Mouse (Mus musculus): ENCODE results near the gene Akna. TPM values are rescaled to one million over a fixed set of nuclear protein-coding genes. Genes with fewer than 3 reads are reported as not detected.

Akna gene
- polyA plus RNA-seq, 1 experiment from 2014 or later: 6.1 TPM

DNA sequence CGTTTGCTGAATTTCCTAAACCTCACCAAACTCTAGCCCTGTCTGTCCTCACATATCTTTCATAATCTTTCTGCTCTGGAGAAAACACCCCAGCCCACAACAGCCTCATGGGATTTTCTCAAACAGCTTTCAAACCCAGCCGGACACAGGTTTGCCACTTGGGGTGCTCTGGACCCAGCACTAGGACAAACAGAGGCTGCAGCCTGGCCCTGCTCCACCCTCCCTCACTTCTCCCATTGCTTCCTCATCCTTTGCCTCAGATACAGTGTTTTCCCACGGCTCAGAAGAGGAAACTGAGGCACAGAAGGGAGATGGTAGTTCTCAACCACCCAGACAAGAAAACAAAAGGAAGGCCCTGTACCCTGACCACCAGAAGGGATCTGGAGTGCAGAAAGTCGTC lies 2.5 kb upstream of the Akna start:
- H3K27ac ChIP-seq (replicated peaks; ENCODE audit: low read depth, low read length): no peak overlapping the region
- no peaks in the 10 kb centered on the region for H3K36me3 ChIP-seq (ENCODE audit: control insufficient read depth, insufficient read depth, low read length)
- H3K9ac ChIP-seq (replicated peaks; ENCODE audit: low read length): no peak overlapping the region
- H3K4me3 ChIP-seq (replicated peaks; ENCODE audit: low read depth, low read length): no peak overlapping the region
- no peaks in the 10 kb centered on the region for H3K27me3 ChIP-seq (ENCODE audit: control insufficient read depth, insufficient read depth, low read length)
- DNase-seq (no peak), ATAC-seq (ENCODE audit: low FRiP score, low TSS enrichment) (no peak)
- no peaks in the 10 kb centered on the region for H3K9me3 ChIP-seq (ENCODE audit: control insufficient read depth, low read length)
- 62% methylated on average over 4 of the region's 4 CpGs for WGBS
- no peak overlapping the region for H3K4me2 ChIP-seq (ENCODE audit: low read length)
- H3K4me1 ChIP-seq (ENCODE audit: control insufficient read depth, insufficient read depth, low read length): peaks cover 44% of the 10 kb centered on the region

- no peak for ATAC-seq (ENCODE audit: low FRiP score, low TSS enrichment)
- no peaks in the 10 kb centered on the region for H3K27me3 ChIP-seq (ENCODE audit: control insufficient read depth, insufficient read depth, low read length)
- H3K36me3 ChIP-seq (ENCODE audit: control insufficient read depth, insufficient read depth, low read length): no peaks in the 10 kb centered on the region
- no peak overlapping the region for H3K4me2 ChIP-seq (ENCODE audit: low read length)
- H3K4me3 ChIP-seq (replicated peaks; ENCODE audit: low read depth, low read length): no peak overlapping the region
- no peak overlapping the region; the same call in 1 of the 2 replicates for H3K27ac ChIP-seq (replicated peaks; ENCODE audit: low read depth, low read length)
- H3K9ac ChIP-seq (replicated peaks; ENCODE audit: low read length): no peak overlapping the region
- peak; percentile 52 for DNase-seq
- no peaks in the 10 kb centered on the region for H3K9me3 ChIP-seq (ENCODE audit: control insufficient read depth, low read length)
- WGBS: 13% methylated on average over 7 of the region's 7 CpGs
- H3K4me1 ChIP-seq (ENCODE audit: control insufficient read depth, insufficient read depth, low read length): peaks cover 44% of the 10 kb centered on the region
Measured at GRCm38 (mm10) chr4:63405051-63405450, 1.9 kb upstream of the Akna start.

- Histone ChIP-seq H3K4me3 (replicated peaks; ENCODE audit: low read depth, low read length) (no peak overlapping the region), H3K9ac (replicated peaks; ENCODE audit: low read length) (no peak overlapping the region), H3K4me1 (ENCODE audit: control insufficient read depth, insufficient read depth, low read length) (peaks cover 40% of the 10 kb centered on the region), H3K4me2 (ENCODE audit: low read length) (no peak overlapping the region), H3K36me3 (ENCODE audit: control insufficient read depth, insufficient read depth, low read length) (no peaks in the 10 kb centered on the region), H3K9me3 (ENCODE audit: control insufficient read depth, low read length) (no peaks in the 10 kb centered on the region), H3K27me3 (ENCODE audit: control insufficient read depth, insufficient read depth, low read length) (no peaks in the 10 kb centered on the region), H3K27ac (replicated peaks; ENCODE audit: low read depth, low read length) (no peak overlapping the region)
- ATAC-seq (ENCODE audit: low FRiP score, low TSS enrichment) (no peak), DNase-seq (no peak)
- WGBS: 85% methylated on average over 7 of the region's 7 CpGs
Measured at GRCm38 (mm10) chr4:63404205-63404604, 1.1 kb upstream of the Akna start.

DNA sequence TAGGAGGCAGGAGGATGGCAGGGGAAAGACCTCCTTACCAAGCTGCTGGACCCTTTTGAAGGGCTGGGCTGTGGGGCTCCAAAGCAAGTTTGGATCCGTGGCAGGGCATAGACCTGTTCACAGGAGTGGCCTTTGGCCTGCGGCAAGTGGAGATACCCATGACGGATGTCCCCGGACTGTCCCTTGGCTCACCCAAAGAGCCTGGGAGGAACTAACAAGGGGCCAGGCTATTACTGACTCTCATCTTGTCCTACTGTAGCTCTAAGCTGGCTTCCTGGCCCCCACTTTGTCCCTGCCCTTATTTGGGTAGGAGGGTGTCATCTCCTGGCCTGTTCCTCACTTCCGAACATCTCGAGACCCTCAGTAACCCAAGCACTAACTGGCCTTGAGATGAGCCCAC lies 596 bp downstream of the Akna start:
- Histone ChIP-seq H3K27me3 (ENCODE audit: control insufficient read depth, insufficient read depth, low read length) (no peaks in the 10 kb centered on the region), H3K9ac (replicated peaks; ENCODE audit: low read length) (no peak overlapping the region; the same call in 1 of the 2 replicates), H3K9me3 (ENCODE audit: control insufficient read depth, low read length) (no peaks in the 10 kb centered on the region), H3K27ac (replicated peaks; ENCODE audit: low read depth, low read length) (peak overlapping the region; percentile 50), H3K4me2 (ENCODE audit: low read length) (peak overlapping the region; percentile 40), H3K4me3 (replicated peaks; ENCODE audit: low read depth, low read length) (no peak overlapping the region), H3K4me1 (ENCODE audit: control insufficient read depth, insufficient read depth, low read length) (peaks cover 32% of the 10 kb centered on the region), H3K36me3 (ENCODE audit: control insufficient read depth, insufficient read depth, low read length) (no peaks in the 10 kb centered on the region)
- DNase-seq (no peak), ATAC-seq (ENCODE audit: low FRiP score, low TSS enrichment) (no peak)
- WGBS: 65% methylated on average over 6 of the region's 6 CpGs

DNA sequence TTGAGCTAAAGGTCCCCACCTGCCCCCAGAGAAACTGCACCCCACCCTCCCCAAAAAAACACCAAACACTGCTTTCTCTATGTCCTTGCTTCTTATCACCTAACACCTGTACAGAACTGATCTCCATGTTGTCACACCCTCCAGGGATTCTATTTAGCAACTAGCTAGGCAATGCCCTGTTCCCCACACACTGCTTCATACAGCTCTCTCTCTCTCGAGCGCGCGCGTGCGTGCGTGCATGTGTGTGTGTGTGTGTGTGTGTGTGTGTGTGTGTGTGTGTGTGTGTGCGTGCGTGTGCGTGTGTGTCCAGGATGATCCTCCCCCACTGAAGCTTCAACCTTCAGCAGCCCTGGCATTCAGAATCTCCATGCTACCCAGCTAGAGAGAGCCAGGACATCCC lies 1.1 kb downstream of the Akna start:
- no peaks in the 10 kb centered on the region for H3K36me3 ChIP-seq (ENCODE audit: control insufficient read depth, insufficient read depth, low read length)
- H3K4me2 ChIP-seq (ENCODE audit: low read length): peak overlapping the region; percentile 40; the same call in 1 of the 2 replicates
- H3K9me3 ChIP-seq (ENCODE audit: control insufficient read depth, low read length): no peaks in the 10 kb centered on the region
- DNase-seq (no peak), ATAC-seq (ENCODE audit: low FRiP score, low TSS enrichment) (no peak)
- H3K4me1 ChIP-seq (ENCODE audit: control insufficient read depth, insufficient read depth, low read length): peaks cover 32% of the 10 kb centered on the region
- no peaks in the 10 kb centered on the region for H3K27me3 ChIP-seq (ENCODE audit: control insufficient read depth, insufficient read depth, low read length)
- WGBS: 92% methylated on average over 10 of the region's 10 CpGs
- no peak overlapping the region for H3K4me3 ChIP-seq (replicated peaks; ENCODE audit: low read depth, low read length)
- H3K27ac ChIP-seq (replicated peaks; ENCODE audit: low read depth, low read length): peak overlapping the region; percentile 50; the same call in 1 of the 2 replicates
- H3K9ac ChIP-seq (replicated peaks; ENCODE audit: low read length): no peak overlapping the region

DNA sequence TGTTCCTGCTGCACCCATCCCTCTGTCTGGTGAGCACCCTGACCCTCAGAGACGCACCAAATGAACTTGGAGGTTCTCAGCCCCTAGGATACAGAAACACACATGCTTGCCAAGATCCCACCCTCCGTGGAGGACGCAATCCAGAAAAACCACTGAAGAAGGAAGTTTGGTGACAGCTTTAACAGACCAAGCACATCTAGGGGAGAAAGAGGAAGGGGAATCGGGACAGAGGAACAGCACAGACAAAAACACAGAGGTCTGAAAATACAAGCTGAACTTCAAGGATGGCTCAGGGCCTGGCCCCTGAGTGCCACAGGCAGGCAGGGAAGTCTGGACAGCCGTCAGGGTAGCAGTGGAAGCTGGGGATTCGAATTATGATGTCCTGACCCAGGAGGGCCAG lies 1.5 kb downstream of the Akna start:
- H3K27ac ChIP-seq (replicated peaks; ENCODE audit: low read depth, low read length): no peak overlapping the region
- H3K36me3 ChIP-seq (ENCODE audit: control insufficient read depth, insufficient read depth, low read length): no peaks in the 10 kb centered on the region
- no peaks in the 10 kb centered on the region for H3K27me3 ChIP-seq (ENCODE audit: control insufficient read depth, insufficient read depth, low read length)
- ATAC-seq (ENCODE audit: low FRiP score, low TSS enrichment) (no peak), DNase-seq (no peak)
- H3K9ac ChIP-seq (replicated peaks; ENCODE audit: low read length): no peak overlapping the region
- H3K9me3 ChIP-seq (ENCODE audit: control insufficient read depth, low read length): no peaks in the 10 kb centered on the region
- H3K4me3 ChIP-seq (replicated peaks; ENCODE audit: low read depth, low read length): no peak overlapping the region
- H3K4me1 ChIP-seq (ENCODE audit: control insufficient read depth, insufficient read depth, low read length): peaks cover 32% of the 10 kb centered on the region
- no peak overlapping the region for H3K4me2 ChIP-seq (ENCODE audit: low read length)
- WGBS: 84% methylated on average over 6 of the region's 6 CpGs

DNA sequence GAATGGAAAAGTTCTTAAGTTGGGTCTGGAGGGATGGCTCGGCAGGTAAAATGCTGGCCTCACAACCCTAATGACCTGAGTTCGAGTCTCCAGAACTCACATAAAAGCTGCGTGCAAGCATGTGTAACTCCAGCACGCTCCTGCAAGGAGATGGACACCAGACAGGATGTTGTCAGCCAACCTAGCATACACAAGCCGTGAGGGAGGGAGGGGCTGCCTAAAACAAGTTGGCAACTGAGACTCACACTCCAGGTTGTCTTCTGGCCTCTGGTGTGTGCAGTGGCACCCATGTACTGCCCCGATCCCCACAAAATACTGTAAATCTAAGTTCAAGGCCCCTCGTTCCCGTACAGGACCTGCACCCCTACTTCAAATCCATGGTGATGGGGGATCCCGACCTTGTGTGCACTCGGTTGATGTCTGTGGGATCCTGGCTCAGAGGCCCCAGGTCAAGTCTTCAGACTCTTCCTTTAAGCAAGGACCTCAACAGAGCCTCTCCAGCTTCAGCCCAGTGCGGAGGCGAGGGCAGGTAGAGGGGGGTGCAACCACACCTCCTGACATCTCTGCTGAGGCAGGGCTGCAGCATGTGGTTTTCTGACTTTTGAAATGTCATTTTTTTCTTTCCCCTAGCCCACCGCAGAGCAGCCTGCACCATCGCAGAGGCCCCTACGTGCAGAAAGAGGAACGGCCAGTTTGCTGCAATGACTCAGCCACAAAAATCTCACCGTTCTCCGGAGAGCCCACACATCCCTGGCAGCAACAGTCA lies 2.4 kb downstream of the Akna start:
- Histone ChIP-seq H3K27me3 (ENCODE audit: control insufficient read depth, insufficient read depth, low read length) (no peaks in the 10 kb centered on the region), H3K4me3 (replicated peaks; ENCODE audit: low read depth, low read length) (no peak overlapping the region), H3K27ac (replicated peaks; ENCODE audit: low read depth, low read length) (no peak overlapping the region), H3K9ac (replicated peaks; ENCODE audit: low read length) (no peak overlapping the region), H3K9me3 (ENCODE audit: control insufficient read depth, low read length) (no peaks in the 10 kb centered on the region), H3K4me2 (ENCODE audit: low read length) (no peak overlapping the region), H3K36me3 (ENCODE audit: control insufficient read depth, insufficient read depth, low read length) (peaks cover 4% of the 10 kb centered on the region; the same call in 1 of the 2 replicates), H3K4me1 (ENCODE audit: control insufficient read depth, insufficient read depth, low read length) (peaks cover 32% of the 10 kb centered on the region)
- DNase-seq (no peak), ATAC-seq (ENCODE audit: low FRiP score, low TSS enrichment) (no peak)
- 94% methylated on average over 18 of the region's 18 CpGs for WGBS

GRCm38 (mm10) chr4:63399691-63400270 lies 3.4 kb downstream of the Akna start:
- H3K4me3 ChIP-seq (replicated peaks; ENCODE audit: low read depth, low read length): no peak overlapping the region
- no peaks in the 10 kb centered on the region for H3K27me3 ChIP-seq (ENCODE audit: control insufficient read depth, insufficient read depth, low read length)
- no peak overlapping the region for H3K9ac ChIP-seq (replicated peaks; ENCODE audit: low read length)
- ATAC-seq (ENCODE audit: low FRiP score, low TSS enrichment) (no peak), DNase-seq (peak; percentile 46)
- peaks cover 13% of the 10 kb centered on the region; the same call in 1 of the 2 replicates for H3K36me3 ChIP-seq (ENCODE audit: control insufficient read depth, insufficient read depth, low read length)
- WGBS: 51% methylated on average over 8 of the region's 8 CpGs
- H3K4me1 ChIP-seq (ENCODE audit: control insufficient read depth, insufficient read depth, low read length): peaks cover 24% of the 10 kb centered on the region
- H3K4me2 ChIP-seq (ENCODE audit: low read length): no peak overlapping the region
- H3K9me3 ChIP-seq (ENCODE audit: control insufficient read depth, low read length): no peaks in the 10 kb centered on the region
- H3K27ac ChIP-seq (replicated peaks; ENCODE audit: low read depth, low read length): 0 out of 2 replicates have a peak overlapping the region, but pooled peaks have one; percentile 13

All from midbrain, embryonic 14.5 days (tissue).